Mouse (Mus musculus) embryonic facial prominence, embryonic 14.5 days (tissue): ENCODE results near the gene Lama4. TPM values are rescaled to one million over a fixed set of nuclear protein-coding genes. Genes with fewer than 3 reads are reported as not detected.

Experiments
- ATAC-seq: fragments of 200-750 bp; cut with Nextera tagmentation; 2 replicates; pipeline ENCODE4 v1.8.0; 2017; ENCODE audit warnings: low read depth, moderate number of reproducible peaks, moderate TSS enrichment
- DNase-seq: peaks from one replicate; pipeline ENCODE4 v3.0.0-alpha.2; 2015; ENCODE audit warnings: low spot score
- H3K27ac ChIP-seq: fragments of 300-500 bp; sonication (generic); replicated peaks from 2 replicates; pipeline ENCODE4 v1.5.1; 2014; ENCODE audit warnings: low read depth, mild to moderate bottlenecking, low read length, moderate library complexity
- H3K27me3 ChIP-seq: fragments of 300-500 bp; sonication (generic); replicated peaks from 2 replicates; pipeline ENCODE4 v1.6.1; 2014; ENCODE audit warnings: low read length; ENCODE audit not compliant: control insufficient read depth, insufficient read depth
- H3K36me3 ChIP-seq: fragments of 300-500 bp; sonication (generic); 2 replicates; pipeline ENCODE4 v1.6.1; 2014; ENCODE audit warnings: low read length, mixed read lengths; ENCODE audit not compliant: control insufficient read depth, insufficient read depth
- H3K4me1 ChIP-seq: fragments of 300-500 bp; sonication (generic); 2 replicates; pipeline ENCODE4 v1.6.1; 2014; ENCODE audit warnings: antibody characterized with exemption, low read length; ENCODE audit not compliant: control insufficient read depth, insufficient read depth
- H3K4me2 ChIP-seq: fragments of 300-500 bp; sonication (generic); 2 replicates; pipeline ENCODE4 v1.6.1; 2014; ENCODE audit warnings: low read depth, mild to moderate bottlenecking, low read length, moderate library complexity, mixed read lengths
- H3K4me3 ChIP-seq: fragments of 300-500 bp; sonication (generic); 2 replicates; pipeline ENCODE4 v1.5.1; 2014; ENCODE audit warnings: low read depth, mild to moderate bottlenecking, low read length
- H3K9ac ChIP-seq: fragments of 300-500 bp; sonication (generic); 2 replicates; pipeline ENCODE4 v1.6.1; 2014; ENCODE audit warnings: low read depth, mild to moderate bottlenecking, low read length, moderate library complexity, mixed read lengths
- H3K9me3 ChIP-seq: fragments of 300-500 bp; sonication (generic); 2 replicates; pipeline ENCODE4 v1.6.1; 2016; ENCODE audit warnings: low read length; ENCODE audit not compliant: control insufficient read depth
- WGBS: fragments of 180-500 bp; shearing (Covaris S2); extraction: QIAGEN DNeasy Blood & Tissue Kit; methylation state at CpG from one replicate; pipeline ENCODE4 v1.1.7; 2014; 5-methylcytosine and 5-hydroxymethylcytosine counted together
- polyA plus RNA-seq: library from polyadenylated mRNA; unstranded; fragments of >200 nt; fragmentation: Nextera tagmentation; extraction: Ambion mirVana; gene quantifications from 2 replicates; pipeline ENCODE4 v1.2.1, GENCODE M21; 2014

Lama4 gene
- polyA plus RNA-seq, 1 experiment from 2014 or later = 106 TPM

DNA sequence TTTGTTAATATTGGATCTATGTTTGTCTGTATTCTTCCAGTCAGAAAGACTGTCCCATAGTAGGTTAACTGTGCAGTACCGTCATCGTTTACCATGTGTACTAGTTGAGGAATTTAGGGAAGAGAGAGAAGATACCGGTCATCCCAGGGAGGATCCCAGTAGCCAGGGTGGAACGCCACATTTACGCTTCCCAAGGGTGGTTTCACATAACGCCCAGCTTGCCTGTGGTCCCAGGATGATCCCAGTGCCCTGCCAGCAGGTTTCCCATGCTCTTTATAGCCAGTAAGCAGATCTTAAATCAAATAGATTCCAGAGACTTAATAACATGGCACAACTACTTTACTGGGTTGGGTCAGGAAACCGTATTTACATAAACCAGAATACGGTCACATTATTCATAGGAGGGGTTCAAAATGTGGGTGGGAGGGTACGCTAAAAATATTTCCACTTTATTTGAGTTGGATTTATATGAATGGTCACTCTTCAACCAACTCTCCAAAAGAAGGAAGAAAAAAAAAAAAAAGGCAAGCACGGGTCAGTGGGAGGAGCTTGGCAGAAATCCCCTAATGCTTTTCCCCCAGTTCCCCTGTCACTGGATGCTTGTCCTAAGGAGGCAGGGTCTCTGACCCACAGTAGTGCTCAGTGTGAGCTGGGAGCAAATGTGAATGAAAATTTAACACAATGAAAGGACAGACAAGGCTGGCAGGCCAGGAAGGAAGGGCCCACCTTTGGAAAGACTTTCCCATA lies 3.2 kb downstream of the Lama4 start:
- ATAC-seq (no peak), DNase-seq (peak; percentile 22)
- WGBS = 52% methylated on average over 10 of the region's 10 CpGs
- no peaks in the 10 kb centered on the region for H3K9me3 ChIP-seq
- H3K27ac ChIP-seq = peak overlapping the region; percentile 41; the same call in 1 of the 2 replicates
- peak overlapping the region; percentile 66 for H3K4me2 ChIP-seq
- H3K36me3 ChIP-seq = 0 out of 2 replicates have a peak, but pooled peaks cover 3% of the 10 kb centered on the region
- no peaks in the 10 kb centered on the region for H3K27me3 ChIP-seq
- peaks cover 32% of the 10 kb centered on the region for H3K4me1 ChIP-seq
- H3K9ac ChIP-seq = peak overlapping the region; percentile 44
- H3K4me3 ChIP-seq = peak overlapping the region; percentile 61

DNA sequence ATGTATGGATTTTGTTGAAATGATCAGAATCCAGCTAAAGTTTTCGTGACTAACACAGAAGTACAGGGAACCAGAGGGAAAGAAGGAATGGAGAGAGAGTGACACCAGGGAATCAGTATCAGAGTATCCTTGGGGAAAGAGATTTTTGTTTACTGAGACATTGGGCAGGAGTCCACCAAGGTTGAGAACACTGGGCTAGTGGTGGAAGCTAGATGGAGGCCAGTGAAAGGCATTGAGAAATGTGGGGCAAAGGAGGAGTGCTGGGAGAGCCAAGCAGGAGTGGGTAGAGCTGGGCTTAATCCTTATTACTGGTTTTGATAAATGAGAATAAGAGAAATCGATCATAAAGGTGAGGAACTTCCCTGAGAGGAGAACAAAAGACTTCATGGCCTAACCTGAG lies 4.2 kb downstream of the Lama4 start:
- ATAC-seq = no peak
- no peak for DNase-seq
- H3K9me3 ChIP-seq = no peaks in the 10 kb centered on the region
- no peaks in the 10 kb centered on the region for H3K27me3 ChIP-seq
- peaks cover 33% of the 10 kb centered on the region for H3K4me1 ChIP-seq
- WGBS = 82% methylated on average over 2 of the region's 2 CpGs
- H3K36me3 ChIP-seq = peaks cover 9% of the 10 kb centered on the region
- H3K27ac ChIP-seq = 0 out of 2 replicates have a peak overlapping the region, but pooled peaks have one; percentile 22
- H3K4me2 ChIP-seq = peak overlapping the region; percentile 66
- H3K9ac ChIP-seq = no peak overlapping the region
- peak overlapping the region; percentile 61 for H3K4me3 ChIP-seq

DNA sequence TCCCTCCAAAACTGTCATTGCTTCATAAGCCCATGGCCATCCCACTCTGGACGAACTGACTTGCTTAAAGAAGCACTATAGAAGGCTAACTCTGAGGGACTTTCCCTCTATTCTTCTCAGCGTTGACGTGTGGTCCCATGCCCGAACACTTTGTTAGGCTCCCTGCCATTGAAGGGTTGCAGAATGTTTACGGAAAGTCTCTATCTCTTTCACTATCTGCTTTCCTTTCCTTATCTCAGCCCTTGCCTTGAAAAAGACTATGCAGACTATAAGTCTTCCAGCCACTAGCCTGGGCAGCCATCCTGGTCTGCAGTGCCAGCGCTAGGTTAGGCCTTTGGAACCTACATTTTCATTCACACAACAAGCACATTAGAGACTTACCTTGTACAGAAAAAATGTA lies 4.7 kb downstream of the Lama4 start:
- no peak overlapping the region for H3K9ac ChIP-seq

DNA sequence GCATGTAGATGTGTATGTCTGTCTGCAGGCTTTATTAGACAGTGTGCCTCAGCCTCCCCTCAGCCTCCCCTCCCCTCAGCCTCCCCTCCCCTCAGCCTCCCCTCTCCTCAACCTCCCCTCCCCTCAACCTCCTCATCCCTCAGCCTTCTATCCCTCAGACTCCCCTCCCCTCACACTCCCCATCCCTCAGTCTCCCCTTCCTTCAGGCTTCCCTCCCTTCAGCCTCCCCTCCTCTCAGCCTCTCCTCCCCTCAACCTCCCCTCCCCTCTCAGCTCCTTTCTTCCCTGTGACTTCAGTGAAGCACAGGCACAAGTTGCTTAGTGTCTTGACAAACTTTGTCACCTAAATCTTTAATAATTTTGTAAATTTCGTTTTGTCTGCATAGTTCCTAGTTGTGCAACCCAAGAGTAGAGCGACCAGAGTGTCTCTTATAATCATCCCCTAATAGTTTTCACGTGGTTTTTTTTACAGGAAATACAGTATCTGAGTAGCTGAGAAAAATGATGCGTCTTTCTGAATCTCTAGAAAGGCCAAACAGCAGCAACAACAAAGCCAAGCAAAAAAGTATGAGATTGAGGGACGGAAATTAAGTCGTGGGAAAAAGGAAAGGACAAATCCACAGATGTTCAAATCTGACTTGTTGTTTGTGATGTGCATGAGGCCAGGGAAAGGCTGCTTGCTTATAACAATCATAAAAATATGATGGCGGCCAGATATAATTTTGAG lies 7.1 kb downstream of the Lama4 start:
- Histone ChIP-seq H3K36me3 (peaks cover 19% of the 10 kb centered on the region), H3K27me3 (no peaks in the 10 kb centered on the region), H3K9ac (no peak overlapping the region), H3K4me2 (peak overlapping the region; percentile 19), H3K27ac (peak overlapping the region; percentile 75), H3K4me1 (peaks cover 21% of the 10 kb centered on the region; the same call in 1 of the 2 replicates), H3K9me3 (no peaks in the 10 kb centered on the region), H3K4me3 (no peak overlapping the region)
- WGBS = 28% methylated on average over 7 of the region's 7 CpGs
- no peak for ATAC-seq
- no peak for DNase-seq

More for the DNA sequence above, 4.7 kb downstream of the Lama4 start:
- whole genome bisulfite sequencing = 80% methylated on average over 6 of the region's 6 CpGs
- ATAC-seq (no peak), DNase-seq (no peak)
- no peaks in the 10 kb centered on the region for H3K27me3 ChIP-seq
- no peak overlapping the region for H3K4me3 ChIP-seq
- H3K4me2 ChIP-seq = peak overlapping the region; percentile 66
- peaks cover 13% of the 10 kb centered on the region for H3K36me3 ChIP-seq
- H3K27ac ChIP-seq = no peak overlapping the region; the same call in 1 of the 2 replicates
- H3K9me3 ChIP-seq = no peaks in the 10 kb centered on the region
- H3K4me1 ChIP-seq = peaks cover 32% of the 10 kb centered on the region

DNA sequence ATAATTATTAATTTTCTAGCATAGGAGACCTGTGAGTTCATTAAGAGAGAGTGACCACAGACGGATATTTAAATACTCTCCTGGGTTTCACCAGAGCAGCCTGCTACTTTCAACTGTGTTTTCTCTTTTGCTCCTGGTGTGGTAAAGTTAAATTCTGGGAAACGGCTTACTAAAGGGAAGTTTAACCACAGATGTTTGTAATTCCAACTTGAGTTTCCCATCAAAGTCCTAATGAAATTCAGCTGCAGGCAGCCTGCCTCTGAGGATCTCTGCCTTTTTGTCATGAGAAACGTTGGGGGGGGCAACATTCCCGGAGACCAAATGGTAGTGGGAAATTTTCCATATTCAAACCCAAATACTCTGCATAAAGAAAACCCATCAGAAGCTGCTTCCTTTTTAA lies 7.7 kb downstream of the Lama4 start:
- no peak overlapping the region for H3K9ac ChIP-seq
- H3K9me3 ChIP-seq = no peaks in the 10 kb centered on the region
- peaks cover 20% of the 10 kb centered on the region; the same call in 1 of the 2 replicates for H3K4me1 ChIP-seq
- peak overlapping the region; percentile 19 for H3K4me2 ChIP-seq
- peak overlapping the region; percentile 75 for H3K27ac ChIP-seq
- WGBS = 16% methylated on average over 4 of the region's 4 CpGs
- H3K27me3 ChIP-seq = no peaks in the 10 kb centered on the region
- ATAC-seq (peak; percentile 53; the same call in 1 of the 2 replicates), DNase-seq (peak; percentile 94)
- no peak overlapping the region for H3K4me3 ChIP-seq
- H3K36me3 ChIP-seq = peaks cover 20% of the 10 kb centered on the region

DNA sequence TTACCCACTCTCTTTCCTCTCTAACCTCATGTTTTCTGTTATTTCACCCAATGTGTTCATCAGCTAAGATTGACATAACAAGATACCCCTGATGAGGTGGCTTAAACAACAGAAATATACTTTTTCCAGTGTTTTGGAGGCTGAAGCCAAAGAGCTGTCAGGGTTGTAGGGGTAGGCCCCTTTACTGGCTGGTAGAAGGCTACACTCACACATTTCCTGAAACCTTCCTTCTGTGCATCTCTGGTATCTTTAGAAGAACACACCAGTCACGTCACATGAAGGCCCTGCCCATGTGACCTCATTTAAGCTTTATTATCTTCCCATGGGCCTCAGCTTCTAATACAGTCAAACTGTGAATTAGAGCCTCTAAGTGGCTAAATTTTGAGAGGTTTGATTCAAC lies 12.9 kb downstream of the Lama4 start:
- 78% methylated on average over 1 of the region's 1 CpGs for WGBS
- no peak for ATAC-seq
- H3K4me3 ChIP-seq = no peak overlapping the region

DNA sequence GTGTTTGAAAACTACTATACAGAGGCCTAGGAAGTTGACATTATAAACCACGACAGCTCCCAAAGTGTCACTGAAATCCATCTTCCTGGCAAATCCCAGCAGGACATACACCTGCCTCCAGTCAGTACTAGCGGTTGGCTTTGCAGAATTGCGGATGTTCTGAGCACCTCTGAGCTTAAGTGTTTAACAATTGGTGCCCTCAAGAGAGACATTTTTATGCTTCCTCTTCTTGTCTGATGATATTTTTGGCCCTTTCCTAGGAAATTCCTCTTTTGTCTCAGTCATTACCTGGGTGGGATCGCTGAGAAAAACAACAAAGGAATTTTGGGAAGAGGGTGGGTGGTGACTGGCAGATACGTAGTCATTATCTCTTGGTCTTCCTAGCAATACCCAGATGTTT lies 14.4 kb downstream of the Lama4 start:
- Histone ChIP-seq H3K36me3 (peaks cover 9% of the 10 kb centered on the region), H3K4me3 (no peak overlapping the region), H3K4me2 (no peak overlapping the region), H3K9ac (no peak overlapping the region), H3K9me3 (no peaks in the 10 kb centered on the region), H3K27me3 (no peaks in the 10 kb centered on the region), H3K27ac (no peak overlapping the region), H3K4me1 (peaks cover 21% of the 10 kb centered on the region)
- DNase-seq (no peak), ATAC-seq (no peak)
- WGBS = 64% methylated on average over 5 of the region's 5 CpGs

More for the DNA sequence above, 12.9 kb downstream of the Lama4 start:
- Histone ChIP-seq H3K4me1 (peaks cover 14% of the 10 kb centered on the region; the same call in 1 of the 2 replicates), H3K27me3 (no peaks in the 10 kb centered on the region), H3K4me2 (no peak overlapping the region), H3K9me3 (no peaks in the 10 kb centered on the region), H3K27ac (no peak overlapping the region), H3K9ac (no peak overlapping the region), H3K36me3 (peaks cover 17% of the 10 kb centered on the region)
- no peak for DNase-seq

DNA sequence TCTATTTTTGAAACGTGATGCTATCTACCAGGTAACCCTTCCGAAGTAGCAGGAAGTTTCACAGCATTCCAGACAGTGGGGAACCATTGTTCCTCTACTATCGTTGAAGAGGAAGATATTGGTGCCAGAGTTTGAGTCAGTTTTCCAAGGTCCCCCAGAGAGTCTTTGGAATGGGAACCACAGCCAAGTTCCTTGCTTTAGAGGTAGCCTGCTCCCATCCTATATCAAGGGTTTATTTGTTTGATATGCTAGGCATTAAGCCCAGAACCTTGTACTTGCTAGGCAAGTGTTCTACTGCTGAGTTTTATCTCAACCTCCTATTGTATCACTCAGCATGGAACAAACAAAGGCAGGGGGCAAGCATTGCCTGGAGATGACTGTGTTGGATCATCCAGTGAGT lies 15.7 kb downstream of the Lama4 start:
- peak overlapping the region; percentile 16; the same call in 1 of the 2 replicates for H3K27ac ChIP-seq
- no peak for DNase-seq
- 51% methylated on average over 3 of the region's 3 CpGs for WGBS
- ATAC-seq = no peak
- H3K36me3 ChIP-seq = peaks cover 5% of the 10 kb centered on the region; the same call in 1 of the 2 replicates
- H3K9ac ChIP-seq = no peak overlapping the region
- H3K4me3 ChIP-seq = no peak overlapping the region
- H3K4me2 ChIP-seq = no peak overlapping the region
- H3K9me3 ChIP-seq = no peaks in the 10 kb centered on the region
- no peaks in the 10 kb centered on the region for H3K27me3 ChIP-seq
- H3K4me1 ChIP-seq = peaks cover 33% of the 10 kb centered on the region
